Mouse (Mus musculus) liver, adult 2 months (tissue): ENCODE data around the gene Borcs5. TPM values are rescaled to one million over a fixed set of nuclear protein-coding genes. Genes with fewer than 3 reads are reported as not detected.

Experiments used
- DNase-seq: peaks from one replicate; pipeline ENCODE4 v3.0.0-alpha.2; 2011; ENCODE audit warnings: low read depth, low spot score; ENCODE audit errors: extremely low read depth
- H3K27ac ChIP-seq: fragments of 200-500 bp; replicated peaks from 2 replicates; pipeline ENCODE4 v1.5.1; 2012; ENCODE audit warnings: low read depth, mild to moderate bottlenecking, control low read depth, inconsistent platforms, low read length; ENCODE audit not compliant: insufficient read depth
- H3K27me3 ChIP-seq: fragments of 200-500 bp; 2 replicates; pipeline ENCODE4 v1.6.1; 2012; ENCODE audit warnings: mild to moderate bottlenecking, moderate library complexity, low read length, inconsistent platforms; ENCODE audit not compliant: control insufficient read depth, insufficient read depth
- H3K36me3 ChIP-seq: fragments of 200-500 bp; 2 replicates; pipeline ENCODE4 v1.6.1; 2012; ENCODE audit warnings: low read length, inconsistent platforms; ENCODE audit not compliant: control insufficient read depth, insufficient read depth
- H3K4me1 ChIP-seq: fragments of 200-500 bp; 2 replicates; pipeline ENCODE4 v1.6.1; 2011; ENCODE audit warnings: low read length; ENCODE audit not compliant: control insufficient read depth, insufficient read depth
- H3K4me3 ChIP-seq: fragments of 200-500 bp; 2 replicates; pipeline ENCODE4 v1.5.1; 2011; ENCODE audit warnings: low read depth, mild to moderate bottlenecking, control low read depth, low read length, moderate library complexity; ENCODE audit not compliant: insufficient read depth
- H3K79me2 ChIP-seq: fragments of 200-500 bp; 2 replicates; pipeline ENCODE4 v1.6.1; 2012; ENCODE audit warnings: inconsistent platforms, mild to moderate bottlenecking, low read length, moderate library complexity; ENCODE audit not compliant: control insufficient read depth, insufficient read depth
- H3K9ac ChIP-seq: fragments of 200-500 bp; 2 replicates; pipeline ENCODE4 v1.6.1; 2012; ENCODE audit warnings: low read depth, mild to moderate bottlenecking, control low read depth, inconsistent platforms, low read length
- CTCF ChIP-seq: fragments of 200-500 bp; IDR thresholded peaks from 2 replicates; pipeline ENCODE4 v1.5.1; 2011; ENCODE audit warnings: low read depth, low read length, control low read depth
- POLR2A ChIP-seq: fragments of 200-500 bp; IDR thresholded peaks from 2 replicates; pipeline ENCODE4 v1.6.1; 2011; ENCODE audit warnings: low read length, control low read depth; ENCODE audit not compliant: insufficient read depth; ENCODE audit errors: extremely low read depth
- WGBS: fragments of 180-500 bp; shearing (Covaris S2); methylation state at CpG from one replicate; pipeline ENCODE4 v1.1.7; 2018; 5-methylcytosine and 5-hydroxymethylcytosine counted together
- polyA plus RNA-seq: library from polyadenylated mRNA; depleted of rRNA; stranded (reverse); fragments of >200 nt; gene quantifications from 2 replicates; pipeline ENCODE4 v1.2.3, GENCODE M21; 2012
- total RNA-seq: library from RNA; depleted of rRNA; stranded (reverse); fragments of >200 nt; gene quantifications from 2 replicates; pipeline ENCODE4 v1.2.3, GENCODE M21; 2014

The Borcs5 gene
- total and polyA plus RNA-seq, 2 experiments = 5.7 to 11.5 TPM

DNA sequence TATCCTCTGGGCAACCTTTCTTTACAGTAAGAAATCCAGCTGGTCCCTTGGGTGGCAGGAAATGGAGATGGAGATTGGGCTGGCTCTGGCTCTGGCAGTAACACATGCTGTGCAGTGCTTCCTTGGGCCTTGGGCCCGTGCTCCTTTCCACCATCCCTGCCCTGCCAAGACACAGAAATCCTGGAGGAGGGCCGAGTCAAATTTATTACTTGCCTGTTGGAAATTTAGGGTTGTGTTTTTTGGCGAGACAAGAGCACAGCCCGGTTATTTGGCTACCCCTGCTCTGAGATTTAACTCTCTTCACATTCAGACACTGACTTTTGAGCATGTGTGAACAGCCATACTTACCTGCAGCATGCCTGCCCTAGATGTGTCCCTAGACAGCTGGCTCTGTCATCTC is 56.8 kb downstream of the Borcs5 start:
- Histone ChIP-seq H3K27ac (no peak overlapping the region), H3K9ac (no peak overlapping the region), H3K79me2 (no peaks in the 10 kb centered on the region), H3K36me3 (peaks cover 2% of the 10 kb centered on the region; the same call in 1 of the 2 replicates), H3K4me1 (peaks cover 11% of the 10 kb centered on the region), H3K4me3 (no peak overlapping the region), H3K27me3 (no peaks in the 10 kb centered on the region)
- 84% methylated on average over 4 of the region's 4 CpGs for WGBS
- DNase-seq = no peak
- no peak for TF ChIP-seq POLR2A
- no peak for TF ChIP-seq CTCF

DNA sequence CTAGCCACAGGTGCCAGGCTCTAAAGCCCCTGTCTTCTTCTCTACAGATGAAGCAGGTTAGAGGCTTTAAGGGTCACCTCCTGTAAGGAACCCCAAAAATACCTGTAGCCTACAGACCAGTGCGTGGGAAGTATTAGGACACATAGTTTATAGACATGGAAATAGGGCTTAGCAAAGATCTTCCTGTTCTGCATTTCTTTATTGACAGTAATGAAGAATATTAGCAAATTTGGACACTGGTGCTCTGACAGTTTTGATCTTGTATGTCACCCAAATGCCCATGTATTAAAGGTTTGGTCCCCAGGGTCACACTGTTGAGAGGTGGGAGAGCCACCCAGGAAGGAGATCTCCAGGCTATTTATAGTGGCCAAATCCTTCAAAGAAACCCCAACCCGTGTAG is 57.2 kb downstream of the Borcs5 start:
- DNase-seq = no peak
- Histone ChIP-seq H3K79me2 (no peaks in the 10 kb centered on the region), H3K36me3 (peaks cover 2% of the 10 kb centered on the region; the same call in 1 of the 2 replicates), H3K27ac (no peak overlapping the region), H3K9ac (no peak overlapping the region), H3K4me1 (peaks cover 14% of the 10 kb centered on the region), H3K4me3 (no peak overlapping the region), H3K27me3 (no peaks in the 10 kb centered on the region)
- WGBS = 87% methylated on average over 2 of the region's 2 CpGs
- TF ChIP-seq POLR2A (no peak), CTCF (no peak)

DNA sequence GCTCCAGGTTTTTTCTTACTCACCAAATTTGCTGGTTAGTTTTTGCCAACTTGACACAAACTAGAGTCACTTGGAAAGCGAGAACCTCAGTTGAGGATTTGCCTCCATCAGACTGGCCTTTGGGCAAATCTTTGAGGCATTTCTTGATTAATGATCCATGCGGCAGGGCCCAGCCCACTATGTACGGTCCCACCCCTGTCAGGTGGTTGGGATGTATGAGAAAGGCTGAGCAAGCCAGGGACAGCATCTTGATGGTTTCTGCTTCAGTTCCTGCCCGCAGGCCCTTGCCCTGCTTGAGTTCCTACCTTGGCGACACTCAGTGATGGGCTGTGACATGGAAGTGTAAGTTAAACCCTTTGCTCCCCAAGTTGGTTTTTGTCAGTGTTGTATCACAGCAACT is 58.9 kb downstream of the Borcs5 start:
- H3K27ac ChIP-seq = no peak overlapping the region
- no peak for TF ChIP-seq CTCF
- no peak for TF ChIP-seq POLR2A
- 98% methylated on average over 5 of the region's 5 CpGs for WGBS

DNA sequence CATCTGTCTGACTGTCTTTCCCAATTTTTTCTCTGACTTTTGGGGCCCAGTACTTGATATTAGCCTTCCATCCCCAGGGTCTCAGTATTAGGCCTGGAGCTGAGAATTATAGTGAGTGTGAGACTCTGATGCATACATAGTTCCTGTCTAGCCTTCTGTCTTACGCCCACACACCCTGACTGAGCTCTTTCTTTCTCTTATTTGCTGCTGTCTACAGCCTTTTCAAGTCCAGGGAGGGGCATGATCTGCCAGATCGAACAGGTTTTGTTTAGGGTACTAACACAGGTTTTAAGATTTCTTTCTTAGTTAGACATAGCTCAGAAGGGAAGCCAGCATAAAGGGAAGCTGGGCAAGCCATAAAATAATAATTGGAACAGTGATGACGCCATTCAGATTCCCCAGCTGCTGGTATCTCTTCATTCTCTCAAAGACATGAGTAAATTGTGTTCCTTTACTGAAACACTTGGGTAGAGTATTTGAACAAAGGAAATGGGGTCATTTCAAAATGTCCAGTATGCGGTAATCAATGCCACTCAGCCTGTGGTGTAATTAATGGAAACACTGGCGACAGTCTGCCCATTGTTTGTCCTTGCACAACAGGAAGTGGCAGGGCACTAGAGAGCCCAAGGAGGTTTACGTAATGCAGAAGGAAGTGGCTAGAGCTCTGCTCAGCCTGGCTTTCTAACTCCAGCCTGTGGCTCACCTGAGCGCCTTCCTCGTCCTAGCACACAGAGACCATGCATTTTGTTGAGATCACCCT is 61.3 kb downstream of the Borcs5 start:
- TF ChIP-seq CTCF (no peak), POLR2A (no peak)
- H3K4me1 ChIP-seq = peaks cover 25% of the 10 kb centered on the region
- peak overlapping the region; percentile 38; the same call in 1 of the 2 replicates for H3K9ac ChIP-seq
- peak overlapping the region; percentile 84 for H3K27ac ChIP-seq
- DNase-seq = peak; percentile 90
- WGBS = 28% methylated on average over 8 of the region's 8 CpGs
- H3K36me3 ChIP-seq = no peaks in the 10 kb centered on the region
- H3K4me3 ChIP-seq = no peak overlapping the region
- H3K27me3 ChIP-seq = no peaks in the 10 kb centered on the region
- no peaks in the 10 kb centered on the region for H3K79me2 ChIP-seq

More for the DNA sequence above, 58.9 kb downstream of the Borcs5 start:
- no peak overlapping the region for H3K4me3 ChIP-seq
- peaks cover 17% of the 10 kb centered on the region for H3K4me1 ChIP-seq
- no peak overlapping the region for H3K9ac ChIP-seq
- no peak for DNase-seq
- no peaks in the 10 kb centered on the region for H3K79me2 ChIP-seq
- H3K27me3 ChIP-seq = no peaks in the 10 kb centered on the region
- H3K36me3 ChIP-seq = peaks cover 2% of the 10 kb centered on the region; the same call in 1 of the 2 replicates

DNA sequence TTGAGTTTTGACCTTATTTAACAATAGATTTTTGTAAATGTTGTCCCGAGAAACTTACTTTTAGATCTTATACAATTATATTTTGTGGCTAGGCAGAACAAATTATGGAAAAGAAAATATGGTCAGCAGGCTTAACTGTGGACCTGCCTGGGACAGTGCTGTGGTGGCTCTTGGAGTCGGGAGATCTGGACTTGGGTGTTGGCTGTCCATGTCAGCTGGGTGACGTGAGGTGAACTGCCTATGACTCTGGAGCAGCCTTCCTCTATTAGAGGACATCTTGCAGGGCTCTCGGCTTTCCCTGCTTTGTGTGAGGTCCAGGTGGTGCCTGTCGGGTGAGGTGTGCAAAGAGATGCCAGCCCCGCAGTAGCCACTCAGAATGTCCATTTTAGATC is 61.9 kb downstream of the Borcs5 start:
- H3K9ac ChIP-seq = no peak overlapping the region
- WGBS = 56% methylated on average over 6 of the region's 6 CpGs
- H3K36me3 ChIP-seq = no peaks in the 10 kb centered on the region
- no peaks in the 10 kb centered on the region; the same call in 1 of the 2 replicates for H3K79me2 ChIP-seq
- peaks cover 26% of the 10 kb centered on the region for H3K4me1 ChIP-seq
- H3K27ac ChIP-seq = peak overlapping the region; percentile 30
- peak; percentile 59 for DNase-seq
- TF ChIP-seq POLR2A (no peak), CTCF (no peak)
- no peak overlapping the region for H3K4me3 ChIP-seq
- H3K27me3 ChIP-seq = no peaks in the 10 kb centered on the region

DNA sequence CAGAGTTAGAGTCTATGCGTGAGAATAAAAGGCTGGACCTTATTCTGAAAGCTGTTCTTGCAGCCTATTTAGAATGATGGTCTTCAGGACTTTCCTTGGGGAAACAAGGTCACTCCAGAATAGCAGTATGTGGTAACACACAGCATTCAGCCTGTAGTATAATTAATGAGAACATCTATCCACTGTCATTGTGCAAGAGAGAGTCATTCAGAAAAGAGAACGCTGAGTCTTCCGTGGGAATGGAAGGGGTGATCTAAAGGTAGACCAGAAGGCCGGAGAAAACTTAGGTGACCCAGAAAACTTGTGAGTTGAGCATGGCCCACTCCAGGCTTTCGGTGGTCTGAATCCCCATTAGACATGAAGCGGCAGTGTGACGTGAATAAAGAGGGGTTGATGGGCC is 62.9 kb downstream of the Borcs5 start:
- Histone ChIP-seq H3K27ac (peak overlapping the region; percentile 60), H3K9ac (no peak overlapping the region), H3K4me3 (no peak overlapping the region), H3K79me2 (no peaks in the 10 kb centered on the region; the same call in 1 of the 2 replicates), H3K4me1 (peaks cover 26% of the 10 kb centered on the region), H3K36me3 (no peaks in the 10 kb centered on the region), H3K27me3 (no peaks in the 10 kb centered on the region)
- peak; percentile 51 for DNase-seq
- TF ChIP-seq POLR2A = no peak
- no peak for TF ChIP-seq CTCF
- WGBS = 75% methylated on average over 7 of the region's 7 CpGs
